Mouse (Mus musculus) thymus, postnatal 14 days (tissue): Measurements from ENCODE around the gene Arfip1.

ENCODE experiments used
- DNase-seq: peaks from one replicate; pipeline ENCODE4 v3.0.0; 2021

Gene Arfip1

GRCm38 (mm10) chr3:84447803-84448202, 134.6 kb downstream of the Arfip1 start:
- no peak for DNase-seq
